Mouse (Mus musculus): ENCODE data around the gene Atp2a2.
"Not testable (repeated sequence)": the region's sequence is repeated elsewhere in the genome, so short reads cannot be mapped to it uniquely, and the experiment has no call there.

Gene Atp2a2

DNA sequence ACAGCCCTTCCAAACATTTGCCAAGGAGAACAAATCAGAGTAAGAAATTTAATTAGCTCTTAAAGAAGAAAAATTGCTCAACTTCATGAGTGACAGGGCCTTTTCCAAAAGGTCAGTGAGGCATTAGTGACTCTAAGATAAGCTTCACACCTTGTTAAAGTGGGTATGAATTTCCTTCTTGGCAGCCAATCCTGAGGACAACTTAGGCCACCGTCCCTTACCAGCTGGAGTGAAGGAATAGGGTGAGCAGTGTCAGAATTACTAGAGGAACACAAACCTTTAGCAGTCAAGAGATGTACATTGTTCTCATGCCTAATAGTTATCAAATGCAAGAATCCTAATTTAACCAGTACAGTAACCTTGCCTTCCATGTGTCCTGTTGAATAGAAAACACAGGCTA, 7.6 kb downstream of the Atp2a2 start:
- no peak for DNase-seq (ENCODE audit: low spot score)

DNA sequence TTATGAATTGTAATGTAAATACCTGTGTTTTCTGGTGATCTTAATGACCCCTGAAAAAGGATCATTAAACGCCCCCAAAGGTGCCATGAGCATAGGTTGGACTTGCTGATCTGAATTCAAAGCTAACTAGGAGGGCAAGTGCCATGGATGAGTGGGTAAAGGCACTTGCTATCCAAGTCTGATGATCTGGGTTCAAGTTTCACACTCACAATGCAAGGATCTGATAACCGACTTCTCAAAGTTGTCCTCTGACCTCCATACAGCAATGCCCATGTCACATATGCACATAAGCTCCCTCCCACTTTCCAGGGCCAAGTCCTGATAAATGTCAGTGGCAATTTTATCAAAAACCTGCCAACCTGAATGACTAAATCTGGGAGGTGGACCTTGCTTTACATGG, 9.0 kb downstream of the Atp2a2 start:
- DNase-seq (ENCODE audit: low spot score) = no peak

DNA sequence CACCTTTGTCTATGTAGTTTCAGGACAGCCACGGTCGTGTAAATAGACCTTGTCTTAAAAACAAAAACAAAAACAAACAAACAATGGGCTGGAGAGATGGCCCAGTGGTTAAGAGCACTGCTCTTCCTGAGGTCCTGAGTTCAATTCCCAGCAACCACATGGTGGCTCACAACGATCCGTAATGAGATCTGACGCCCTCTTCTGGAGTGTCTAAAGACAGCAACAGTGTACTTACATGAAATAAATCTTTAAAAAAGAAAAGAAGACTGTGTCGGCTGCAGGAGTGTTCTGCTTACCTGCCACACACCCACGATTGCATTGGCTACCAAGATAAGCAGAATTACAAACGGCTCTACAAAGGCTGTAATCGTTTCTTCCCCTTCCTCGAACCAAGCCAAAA, 10.6 kb downstream of the Atp2a2 start:
- no peak for DNase-seq (ENCODE audit: low spot score)

DNA sequence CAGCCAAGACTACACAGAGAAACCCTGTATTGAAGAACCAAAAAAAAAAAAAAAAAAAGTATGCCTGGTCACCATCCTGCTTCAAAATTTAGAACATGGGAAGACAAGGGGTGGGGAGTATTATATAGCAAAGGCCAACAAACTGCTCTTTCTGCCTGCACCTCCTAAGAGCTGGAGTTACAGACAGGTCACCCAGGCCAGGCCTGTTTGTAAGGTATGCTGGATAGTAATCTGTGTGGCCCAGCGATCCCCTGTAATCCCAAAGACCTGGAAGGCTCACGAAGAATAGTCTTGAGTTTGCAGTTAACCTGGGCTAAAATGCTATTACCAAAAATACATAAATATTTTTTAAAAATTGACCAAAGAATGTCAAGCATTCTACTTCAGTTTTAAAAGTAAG, 11.9 kb downstream of the Atp2a2 start:
- DNase-seq (ENCODE audit: low spot score) = no peak

DNA sequence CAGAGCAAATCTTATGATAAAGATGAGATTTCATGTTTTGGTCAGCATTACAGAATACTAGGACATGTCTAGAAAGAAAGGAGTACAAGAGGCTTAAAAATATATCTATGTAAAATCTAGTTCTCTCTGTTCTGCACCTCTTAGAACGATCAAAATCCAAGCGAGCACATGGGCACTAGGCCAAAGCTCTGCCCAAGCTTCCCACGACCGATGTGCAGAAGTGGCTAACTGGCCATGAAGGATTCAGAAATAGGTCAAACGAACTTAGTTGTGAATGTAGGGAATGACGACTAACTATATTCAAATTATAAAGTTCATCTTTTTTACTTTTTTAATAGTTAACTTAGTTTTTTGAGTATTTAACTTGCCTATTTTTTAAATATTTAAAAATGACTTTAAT, 14.2 kb downstream of the Atp2a2 start:
- DNase-seq (ENCODE audit: low spot score) = no peak

DNA sequence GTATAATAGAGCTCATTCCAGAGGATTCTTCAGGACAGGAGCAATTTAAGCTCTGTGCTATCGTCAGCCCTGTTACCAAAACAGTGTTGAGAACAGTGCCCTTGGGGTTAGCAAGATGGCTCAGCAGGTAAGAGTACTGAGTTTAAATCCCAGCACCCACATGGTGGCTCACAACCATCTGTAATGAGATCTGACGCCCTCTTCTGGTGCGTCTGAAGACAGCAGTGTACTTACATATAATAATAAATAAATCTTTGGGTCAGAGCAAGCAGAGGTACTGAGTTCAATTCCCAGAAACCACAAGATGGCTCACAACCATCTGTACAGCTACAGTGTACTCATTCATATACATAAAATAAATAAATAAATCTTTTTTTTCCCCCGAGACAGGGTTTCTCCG, 15.8 kb downstream of the Atp2a2 start:
- not testable (repeated sequence) for DNase-seq (ENCODE audit: low spot score)

DNA sequence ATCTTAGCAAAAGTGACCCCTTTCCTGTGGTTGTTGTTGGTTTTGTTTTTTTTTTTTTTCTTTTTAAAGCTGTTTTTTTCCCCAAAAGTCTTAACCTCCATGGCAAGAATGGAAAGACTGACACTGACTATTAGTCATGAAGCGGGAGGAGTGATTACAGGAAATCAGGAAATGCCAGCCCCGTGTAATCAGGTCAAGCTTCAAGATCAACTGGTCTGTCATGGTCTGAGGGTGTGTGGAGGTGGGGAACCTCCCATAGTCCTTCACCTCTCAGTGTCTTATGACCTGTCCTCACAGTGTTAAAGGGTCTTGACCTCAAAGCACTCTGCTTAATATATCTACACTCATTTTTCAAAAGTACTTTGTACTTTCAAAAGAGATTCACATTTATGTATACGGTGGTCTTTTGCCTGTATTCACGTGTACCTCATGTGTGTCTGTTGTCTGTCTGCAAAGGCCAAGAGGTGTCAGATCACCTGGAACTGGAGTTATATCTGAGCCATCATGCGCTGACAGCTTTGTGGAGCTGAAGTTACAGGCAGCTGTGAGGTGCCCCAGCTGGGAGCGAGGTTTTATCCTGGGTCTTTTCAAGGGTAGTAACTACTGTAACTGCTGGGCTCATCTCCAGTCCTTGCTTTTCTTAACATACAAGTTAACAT, 19.2 kb downstream of the Atp2a2 start:
- DNase-seq (ENCODE audit: low spot score) = no peak

DNA sequence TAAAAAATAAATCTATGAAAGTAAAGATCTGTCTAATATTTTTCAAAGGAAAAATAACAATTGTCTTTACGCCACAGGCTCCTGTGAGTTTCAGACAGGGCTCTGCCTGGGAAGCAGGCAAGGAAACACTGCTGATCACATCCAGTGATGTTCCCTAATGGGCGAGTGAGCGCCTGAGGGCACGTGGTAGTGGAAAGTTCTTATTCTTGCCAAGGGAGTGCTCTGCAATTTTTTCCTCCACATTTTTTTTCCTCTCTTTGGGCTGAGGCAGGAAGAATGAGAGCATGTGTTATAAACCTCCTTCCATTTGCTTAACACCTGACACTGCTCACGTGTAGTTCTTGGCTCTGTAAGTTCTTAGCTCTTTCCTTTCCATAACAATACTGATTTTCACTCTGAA, 20.2 kb downstream of the Atp2a2 start:
- DNase-seq (ENCODE audit: low spot score) = no peak

DNA sequence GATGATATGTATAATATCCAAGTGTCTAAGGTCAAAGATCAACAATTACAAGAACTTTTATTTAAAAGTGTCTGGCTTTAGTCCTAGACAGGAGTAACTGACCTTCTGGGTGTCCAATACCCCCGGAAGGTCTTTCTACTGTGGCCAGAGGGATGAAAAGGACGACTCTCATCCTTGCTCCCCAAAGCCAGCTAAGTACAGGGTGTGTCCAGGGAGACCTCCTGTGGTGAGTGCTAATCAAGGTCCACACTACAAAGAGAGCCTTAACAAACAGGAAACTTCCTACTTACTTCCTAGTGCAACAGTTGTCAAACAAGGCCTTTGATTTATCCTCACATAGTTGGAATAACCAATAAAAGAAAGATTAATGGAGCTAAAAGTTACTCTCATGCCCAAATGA, 22.9 kb downstream of the Atp2a2 start:
- DNase-seq (ENCODE audit: low spot score) = no peak

DNA sequence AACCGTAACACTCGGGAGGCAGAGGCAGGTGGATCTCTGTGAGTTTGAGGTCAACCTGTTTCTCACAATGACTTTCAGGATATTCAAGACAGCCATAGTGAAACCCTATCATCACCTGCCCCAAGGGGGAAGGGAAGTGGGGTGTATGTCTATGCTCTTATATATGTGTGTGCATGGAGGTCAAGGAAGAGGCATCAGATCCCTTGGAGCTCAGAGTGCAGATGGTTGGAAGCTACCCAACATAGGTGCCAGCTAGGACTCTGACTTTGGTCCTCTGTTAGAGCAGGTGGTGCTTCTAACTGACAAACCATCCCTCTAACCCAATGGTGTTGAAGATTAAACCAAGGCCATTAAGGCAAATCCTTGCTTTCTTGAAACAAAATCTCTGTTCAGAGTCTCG, 24.5 kb downstream of the Atp2a2 start:
- DNase-seq (ENCODE audit: low spot score) = no peak

DNA sequence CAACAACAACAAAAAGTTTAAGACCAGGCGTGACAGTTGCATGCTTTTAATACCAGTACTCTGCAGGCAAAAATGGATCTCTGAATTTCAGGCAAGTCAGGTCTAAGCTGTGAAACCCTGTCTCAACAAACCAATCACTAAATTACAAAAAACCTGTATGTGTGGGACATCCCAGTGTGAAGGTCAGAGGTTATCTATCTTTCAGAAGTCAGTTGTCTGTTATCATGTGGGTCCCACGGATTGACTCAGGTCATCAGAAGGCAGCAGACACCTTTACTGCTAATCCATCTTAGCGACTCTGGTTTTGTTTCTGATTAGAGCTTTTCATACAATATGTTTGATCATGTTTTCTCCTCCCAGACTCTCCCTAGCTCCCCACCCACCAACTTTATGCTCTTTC, 25.9 kb downstream of the Atp2a2 start:
- DNase-seq (ENCODE audit: low spot score) = no peak

DNA sequence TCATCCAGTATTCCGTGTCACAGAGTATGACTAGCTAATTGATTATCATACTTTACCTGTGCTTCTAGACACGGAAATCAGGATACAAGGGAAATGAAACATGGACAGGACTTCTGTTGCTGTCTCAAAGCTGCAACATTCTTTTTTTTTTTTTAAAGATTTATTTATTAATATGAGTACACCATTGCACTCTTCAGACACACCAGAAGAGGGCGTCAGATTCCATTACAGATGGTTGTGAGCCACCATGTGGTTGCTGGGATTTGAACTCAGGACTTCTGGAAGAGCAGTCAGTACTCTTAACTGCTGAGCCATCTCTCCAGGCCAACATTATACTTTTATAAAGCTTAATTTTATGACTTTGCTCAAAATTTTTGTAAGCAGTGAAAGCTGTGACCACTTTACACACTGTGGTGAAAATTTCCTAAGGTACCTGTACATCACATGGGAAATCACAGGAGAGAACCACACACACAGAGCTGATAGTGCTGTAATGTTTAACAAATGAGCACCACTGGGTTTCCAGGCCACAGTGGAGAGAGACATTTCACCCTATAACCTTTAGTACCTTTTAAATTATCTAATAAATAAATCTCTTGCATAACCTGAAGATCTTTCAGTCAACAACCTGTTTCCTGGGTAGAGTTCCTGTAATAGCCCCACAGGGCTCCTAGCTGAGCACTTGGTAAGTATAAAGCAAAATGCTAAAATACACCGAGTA, 27.2 kb downstream of the Atp2a2 start:
- DNase-seq (ENCODE audit: low spot score) = no peak

DNA sequence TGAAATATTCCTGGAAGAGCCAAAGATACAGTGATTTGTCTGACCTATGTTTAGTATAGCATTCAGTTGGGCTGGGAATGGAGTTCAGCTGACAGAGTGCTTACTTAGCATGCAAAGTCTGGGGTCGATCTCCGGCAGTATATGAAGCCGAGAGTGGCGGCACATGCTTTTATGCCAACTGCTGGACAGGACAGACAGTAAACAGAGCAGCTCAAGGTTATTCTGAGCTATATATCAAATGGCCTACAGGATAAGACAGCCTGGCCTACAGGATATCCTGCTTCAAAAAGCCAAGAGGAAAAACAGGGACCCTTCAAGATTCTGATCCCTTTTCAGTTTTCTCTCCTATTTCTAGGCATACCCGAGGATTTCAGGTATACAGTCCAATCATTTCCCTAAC, 30.4 kb downstream of the Atp2a2 start:
- no peak for DNase-seq (ENCODE audit: low spot score)

DNA sequence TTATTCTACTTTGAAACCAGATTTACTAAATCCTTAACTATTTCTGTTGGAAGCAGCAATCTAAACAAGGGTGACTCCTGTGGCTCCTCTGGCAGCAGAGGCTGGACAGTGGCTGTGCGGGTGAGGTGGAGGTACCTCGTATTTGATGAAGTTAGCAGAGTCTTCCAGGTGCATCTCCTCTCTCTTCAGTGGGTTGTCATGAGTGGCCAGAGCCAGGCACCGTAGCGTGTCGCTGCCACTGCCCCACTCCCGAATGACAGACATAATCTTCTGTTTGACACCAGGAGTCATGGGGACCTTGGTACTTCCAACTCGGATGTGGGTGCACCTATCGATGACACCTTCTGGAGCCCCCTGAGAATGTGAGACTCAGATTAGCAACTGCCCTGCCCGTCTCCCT, 40.6 kb downstream of the Atp2a2 start:
- no peak for DNase-seq (ENCODE audit: low spot score)

DNA sequence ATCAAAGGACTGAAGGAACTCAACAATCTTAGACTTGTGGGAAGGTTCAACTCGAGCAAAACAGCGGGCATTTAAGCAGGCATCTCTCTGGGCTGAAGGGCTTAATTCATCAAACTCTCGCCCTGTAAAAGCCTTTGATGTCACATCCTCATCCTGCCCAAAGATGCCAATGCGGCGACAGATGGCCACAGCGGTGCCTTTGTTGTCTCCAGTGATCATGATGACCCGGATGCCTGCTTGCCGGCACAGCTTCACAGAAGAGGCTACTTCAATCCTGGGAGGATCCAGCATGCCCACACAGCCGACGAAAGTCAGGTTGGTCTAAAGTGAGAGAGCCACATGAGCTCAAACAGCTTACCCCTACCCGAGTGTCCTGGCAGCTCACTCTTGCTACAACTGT, 41.4 kb downstream of the Atp2a2 start:
- DNase-seq (ENCODE audit: low spot score) = no peak

DNA sequence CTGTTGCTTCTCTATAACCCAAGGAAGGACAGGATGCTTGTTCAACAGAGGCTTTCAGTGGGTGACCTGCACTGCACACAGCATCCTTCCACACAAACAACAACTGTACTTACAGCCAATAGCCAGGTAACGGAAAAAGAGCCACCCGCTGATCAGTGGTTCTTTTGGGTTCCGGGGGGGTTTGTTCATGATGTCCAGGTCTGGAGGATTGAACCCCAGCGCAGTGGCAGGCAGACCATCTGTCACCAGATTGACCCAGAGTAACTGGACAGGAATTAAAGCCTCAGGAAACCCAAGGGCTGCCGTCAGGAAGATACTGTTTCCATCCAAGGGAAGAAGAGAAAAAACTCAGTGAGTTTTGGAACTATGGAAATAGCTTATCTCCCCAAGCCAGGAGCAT, 42.7 kb downstream of the Atp2a2 start:
- no peak for DNase-seq (ENCODE audit: low spot score)

DNA sequence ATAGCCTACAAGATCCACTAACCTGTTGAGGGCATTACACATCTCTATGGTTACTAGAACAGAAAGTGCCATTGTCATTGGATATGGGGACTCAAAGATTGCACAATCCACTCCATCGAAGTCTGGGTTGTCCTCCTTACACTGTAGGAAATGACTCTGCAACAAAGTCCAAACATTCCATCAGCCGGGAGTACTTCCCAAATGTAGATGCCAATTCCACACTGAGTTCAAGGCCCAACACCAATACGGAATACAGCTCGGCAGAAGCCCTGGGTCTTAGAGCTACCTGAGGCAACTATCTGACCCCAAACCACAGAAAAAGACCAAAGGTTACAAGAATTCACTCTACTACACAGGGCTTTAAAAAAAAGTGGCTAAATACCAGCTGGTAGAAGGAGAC, 44.0 kb downstream of the Atp2a2 start:
- no peak for DNase-seq (ENCODE audit: low spot score)

DNA sequence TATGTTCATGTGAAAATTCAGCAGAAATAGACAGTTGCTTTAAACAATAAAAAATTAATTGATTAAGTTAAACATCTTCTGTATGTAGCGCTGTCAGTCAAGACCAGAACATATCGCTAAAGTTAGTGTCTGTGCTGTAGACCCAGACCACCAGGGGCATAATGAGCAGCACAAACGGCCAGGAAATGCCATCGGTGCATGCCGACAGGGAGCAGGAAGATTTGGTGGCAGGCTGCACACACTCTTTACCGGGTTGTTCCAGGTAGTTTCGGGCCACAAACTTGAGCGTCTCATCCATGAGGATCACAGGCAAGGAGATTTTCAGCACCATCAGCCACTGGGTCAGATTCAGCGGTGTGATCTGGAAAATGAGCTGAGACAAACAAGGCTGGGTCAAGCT, 45.0 kb downstream of the Atp2a2 start:
- not testable (repeated sequence) for DNase-seq (ENCODE audit: low spot score)

DNA sequence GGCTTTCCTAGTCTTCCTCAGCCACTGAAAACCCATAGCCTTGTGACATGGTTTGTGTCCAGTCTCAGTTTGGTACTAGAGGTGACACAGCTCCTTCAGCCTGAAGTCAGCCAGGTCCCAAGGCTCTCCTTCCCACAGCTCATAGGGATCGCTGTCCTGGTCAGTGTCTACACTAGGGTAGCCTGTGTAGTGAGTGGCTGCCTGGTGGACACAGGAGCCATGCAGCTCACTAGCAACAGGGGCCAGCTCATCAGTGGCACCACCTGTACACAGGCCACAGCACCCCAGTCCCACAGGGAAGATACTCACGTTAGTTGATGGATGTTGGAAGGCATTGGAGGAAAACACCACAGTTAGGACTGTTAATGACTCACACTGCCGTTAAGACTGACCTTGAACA, 46.4 kb downstream of the Atp2a2 start:
- no peak for DNase-seq (ENCODE audit: low spot score)

DNA sequence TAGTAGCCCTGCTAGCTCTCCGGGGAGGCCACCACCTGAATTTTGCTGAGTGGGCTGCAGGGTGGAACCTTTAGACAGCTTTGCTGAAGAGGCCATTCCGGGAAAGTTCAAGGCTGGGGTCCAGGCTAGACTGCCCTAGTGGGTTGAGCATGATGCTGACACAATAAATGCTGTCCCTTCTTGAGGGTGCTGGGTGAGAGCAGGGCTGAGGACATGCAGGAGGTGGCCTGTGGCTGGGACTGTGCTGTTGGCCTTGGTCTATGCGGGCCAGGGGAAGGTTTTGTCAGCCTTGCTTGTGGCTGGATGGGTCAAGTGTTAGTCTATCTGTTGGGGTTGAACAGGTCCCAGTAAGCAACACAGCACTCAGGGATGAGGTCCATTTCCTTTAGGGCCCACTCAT, 47.1 kb downstream of the Atp2a2 start:
- no peak for DNase-seq (ENCODE audit: low spot score)

DNA sequence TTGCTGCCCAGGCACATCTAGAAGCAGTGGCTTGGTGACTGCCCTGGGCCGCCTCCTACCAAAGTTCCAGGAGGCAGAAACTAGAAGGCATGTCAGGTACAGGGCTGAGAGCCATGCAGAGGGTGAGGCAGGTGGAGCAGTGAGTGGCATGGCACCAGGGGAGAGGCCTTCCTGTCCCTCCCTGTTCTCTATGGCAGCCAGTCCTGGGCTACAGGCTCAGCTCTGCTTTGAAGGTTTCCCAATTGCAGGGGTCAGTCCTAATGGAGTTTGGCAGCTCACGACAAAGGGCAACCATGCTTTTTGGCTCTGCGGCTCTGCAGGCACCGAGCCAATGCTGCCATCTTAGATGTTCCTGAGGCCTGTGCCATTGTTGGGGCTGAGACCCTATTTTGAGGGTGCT, 47.6 kb downstream of the Atp2a2 start:
- no peak for DNase-seq (ENCODE audit: low spot score)

DNA sequence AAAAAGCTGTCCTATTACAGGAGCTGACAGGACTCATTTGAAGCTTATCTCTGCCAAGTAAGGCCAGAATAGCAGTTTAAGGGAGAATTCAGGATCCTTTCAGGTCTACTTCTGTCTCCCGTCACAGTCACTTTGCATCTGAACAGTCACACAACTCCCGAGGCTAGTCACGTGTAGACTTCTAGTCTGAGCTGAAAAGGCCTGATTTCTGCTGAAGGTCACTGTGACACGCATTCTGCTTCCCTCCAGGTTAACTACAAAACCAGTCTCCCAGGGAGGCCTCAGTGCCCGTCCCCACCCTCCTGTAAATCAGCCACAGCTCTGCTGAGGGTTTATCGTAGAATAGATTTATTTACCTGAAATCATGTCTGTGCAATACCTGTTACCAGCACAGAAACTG, 48.8 kb downstream of the Atp2a2 start:
- DNase-seq (ENCODE audit: low spot score) = no peak

DNA sequence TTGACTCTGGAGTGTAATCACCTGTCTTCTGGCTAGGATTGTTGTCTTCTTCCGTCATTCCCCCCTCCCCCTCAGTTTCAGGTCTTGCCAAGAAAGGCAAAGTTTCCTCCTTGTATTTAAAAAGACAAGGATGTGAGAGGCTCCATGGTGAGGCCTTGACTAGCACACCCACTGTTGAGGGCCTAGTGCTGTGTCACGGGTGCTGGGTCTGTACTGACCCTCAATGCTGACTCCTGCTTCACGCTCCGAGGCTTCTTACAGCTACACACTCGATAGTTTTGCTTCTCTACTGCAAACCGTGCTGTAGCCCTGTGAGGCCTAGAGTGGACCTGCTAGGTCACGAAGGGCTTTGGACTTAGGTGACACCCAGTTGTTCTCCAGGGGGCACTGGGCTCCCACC, 49.8 kb downstream of the Atp2a2 start:
- no peak for DNase-seq (ENCODE audit: low spot score)

DNA sequence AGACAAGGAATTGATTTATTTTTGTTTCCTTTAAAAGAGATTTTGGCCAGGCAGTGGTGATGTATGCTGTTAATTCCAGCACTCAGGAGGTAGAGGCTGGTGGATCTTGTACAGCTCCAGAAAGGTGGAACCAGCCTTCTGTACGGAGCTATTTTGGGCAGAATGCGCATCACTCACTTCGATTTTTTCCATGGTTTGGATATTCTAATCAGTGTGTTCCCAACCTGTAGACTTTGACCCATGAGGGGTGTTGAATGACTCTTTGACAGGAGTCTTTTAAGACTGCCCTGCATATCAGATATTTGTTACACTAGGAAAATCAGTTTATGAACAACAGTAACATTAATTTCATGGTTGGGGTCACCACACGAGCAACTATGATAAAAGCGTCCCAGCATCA, 50.7 kb downstream of the Atp2a2 start:
- DNase-seq (ENCODE audit: low spot score) = no peak
